Mouse (Mus musculus): ENCODE measurements around the gene Ppp1r1a.

DNA sequence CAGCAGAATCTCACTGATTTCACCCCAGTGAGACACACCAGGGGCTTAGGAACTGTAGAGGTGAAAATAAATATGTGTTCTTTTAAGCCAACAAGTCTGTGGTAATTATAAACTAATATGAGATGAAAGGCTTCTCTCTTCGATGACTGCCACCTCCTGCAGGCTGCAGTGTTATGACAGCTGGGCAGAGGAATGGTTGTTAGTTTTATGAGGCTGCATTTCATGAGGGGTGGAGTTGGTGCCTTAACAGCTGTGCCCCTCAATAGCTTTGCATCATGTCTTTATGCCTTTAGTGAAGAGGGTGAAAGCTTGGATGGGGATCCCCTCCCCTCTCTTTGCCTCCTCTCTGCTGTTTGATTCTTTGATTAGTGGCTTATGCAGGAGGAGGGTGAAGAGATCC, 13.2 kb upstream of the Ppp1r1a start:
- no peak for TF ChIP-seq GATA1 (IDR thresholded peaks at IDR 0.05; ENCODE audit: borderline replicate concordance, low read length)
- TF ChIP-seq FLI1 (IDR thresholded peaks at IDR 0.05; ENCODE audit: low read length): no peak

Data from megakaryocyte, embryonic 14.5 days (primary cell).